Mouse (Mus musculus): ENCODE measurements around the gene Gsap.
"Not testable (repeated sequence)": the region's sequence is repeated elsewhere in the genome, so short reads cannot be mapped to it uniquely, and the experiment has no call there.

Gene Gsap

DNA sequence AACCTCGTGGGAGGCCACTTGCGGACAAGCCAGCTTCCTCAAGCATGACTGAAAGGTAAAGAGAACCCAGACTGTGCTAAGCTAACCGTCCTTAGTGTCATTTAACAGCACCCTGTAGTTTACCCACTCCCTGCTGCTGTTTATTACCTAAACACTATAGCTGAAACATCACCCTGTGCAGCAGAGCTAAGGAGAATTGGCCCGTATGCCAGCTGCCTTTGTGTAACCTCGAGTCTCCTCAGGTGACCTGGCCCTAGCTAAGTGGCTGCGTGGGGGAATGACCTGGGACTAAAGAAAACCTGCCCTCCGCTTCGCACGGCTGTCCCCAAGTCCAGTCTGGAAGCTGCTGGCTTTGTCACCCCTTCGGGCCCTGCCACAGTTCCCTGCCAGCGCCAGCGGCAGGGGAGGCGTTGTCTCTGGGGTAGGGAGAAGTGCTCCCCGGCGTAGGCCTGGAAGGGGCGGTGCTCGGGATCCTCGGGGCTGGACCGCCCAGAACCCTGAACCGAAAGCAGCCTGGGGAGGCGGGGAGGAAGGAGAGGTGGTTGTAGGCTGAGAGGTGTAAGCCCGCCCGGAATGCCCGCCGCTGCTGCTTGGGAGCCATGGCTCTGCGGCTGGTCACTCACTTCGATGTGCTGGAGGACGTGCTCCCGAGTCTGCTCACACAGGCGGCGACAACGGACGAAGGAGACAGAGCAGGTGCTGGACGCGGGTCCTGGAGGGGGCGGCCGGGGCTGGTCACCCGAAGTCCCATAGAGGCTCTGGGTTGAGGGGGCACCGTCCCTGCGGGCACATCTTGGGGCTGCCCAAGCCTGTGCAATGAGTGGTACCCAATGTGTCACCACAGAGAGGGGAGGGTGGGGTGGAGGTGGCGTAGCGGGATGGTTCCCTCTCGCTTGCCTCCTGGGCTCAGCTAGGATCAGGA, at the start of gene Gsap:
Gene Gsap, plus strand, starts transcription at position 492 of the 922 bp plus-strand sequence.
- DNase-seq (ENCODE audit: low read depth), result no peak

- no peak for DNase-seq (ENCODE audit: low read depth)
Observed at GRCm38 (mm10) chr5:21136575-21136974, 49.5 kb upstream of the Gsap start.

GRCm38 (mm10) chr5:21139505-21139904, 46.5 kb upstream of the Gsap start:
- DNase-seq (ENCODE audit: low read depth), result no peak

- DNase-seq (ENCODE audit: low read depth), result not testable (repeated sequence)
Observed at GRCm38 (mm10) chr5:21141133-21141551, 44.9 kb upstream of the Gsap start.

GRCm38 (mm10) chr5:21141626-21142025, 44.4 kb upstream of the Gsap start:
- DNase-seq (ENCODE audit: low read depth), result no peak

GRCm38 (mm10) chr5:21143032-21143431, 43.0 kb upstream of the Gsap start:
- DNase-seq (ENCODE audit: low read depth), result no peak

- DNase-seq (ENCODE audit: low read depth), result peak; percentile 23
Observed at GRCm38 (mm10) chr5:21144506-21145169, 41.4 kb upstream of the Gsap start.

DNA sequence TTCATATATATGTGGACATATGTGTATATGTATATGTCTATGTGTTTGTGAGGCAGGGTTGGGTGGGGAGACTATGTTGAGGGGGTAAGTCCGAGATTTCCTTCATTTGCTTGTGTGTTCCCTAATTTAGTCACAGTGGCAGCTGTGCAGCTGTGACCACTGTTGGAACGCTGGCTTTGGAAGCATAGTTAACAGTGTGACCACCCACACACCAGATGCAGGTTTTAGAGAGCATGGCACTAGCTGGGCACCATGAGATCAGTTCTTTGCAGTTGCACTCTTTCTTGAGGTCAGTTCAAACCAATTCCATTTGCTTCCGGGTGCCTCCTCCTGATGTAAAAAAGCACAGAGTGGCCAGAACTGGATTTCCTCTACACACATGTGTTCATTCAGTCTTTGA, 37.7 kb upstream of the Gsap start:
- no peak for DNase-seq (ENCODE audit: low read depth)

GRCm38 (mm10) chr5:21153672-21154071, 32.4 kb upstream of the Gsap start:
- no peak for DNase-seq (ENCODE audit: low read depth)

- no peak for DNase-seq (ENCODE audit: low read depth)
Observed at GRCm38 (mm10) chr5:21156770-21157169, 29.3 kb upstream of the Gsap start.

DNA sequence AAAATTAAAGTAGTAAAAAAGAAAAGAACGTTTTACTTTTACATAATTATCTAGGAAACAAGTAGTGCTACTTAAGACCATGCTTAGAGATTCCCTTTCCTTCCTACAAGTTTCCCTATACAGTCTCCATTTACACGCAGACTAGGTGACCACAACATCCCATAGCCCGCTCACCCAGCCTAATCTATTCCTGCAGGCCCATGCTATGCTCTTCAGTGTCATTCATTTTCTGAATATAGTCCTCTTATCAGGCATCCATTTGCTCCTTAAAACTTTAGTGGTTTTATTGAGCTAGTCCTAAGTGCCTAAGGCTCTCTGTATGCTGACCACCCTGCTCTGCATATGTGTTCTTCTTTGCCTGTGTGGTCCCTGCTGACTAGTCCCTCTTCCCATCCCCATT, 26.5 kb upstream of the Gsap start:
- DNase-seq (ENCODE audit: low read depth), result no peak

- DNase-seq (ENCODE audit: low read depth), result no peak
Observed at GRCm38 (mm10) chr5:21160781-21161180, 25.3 kb upstream of the Gsap start.

DNA sequence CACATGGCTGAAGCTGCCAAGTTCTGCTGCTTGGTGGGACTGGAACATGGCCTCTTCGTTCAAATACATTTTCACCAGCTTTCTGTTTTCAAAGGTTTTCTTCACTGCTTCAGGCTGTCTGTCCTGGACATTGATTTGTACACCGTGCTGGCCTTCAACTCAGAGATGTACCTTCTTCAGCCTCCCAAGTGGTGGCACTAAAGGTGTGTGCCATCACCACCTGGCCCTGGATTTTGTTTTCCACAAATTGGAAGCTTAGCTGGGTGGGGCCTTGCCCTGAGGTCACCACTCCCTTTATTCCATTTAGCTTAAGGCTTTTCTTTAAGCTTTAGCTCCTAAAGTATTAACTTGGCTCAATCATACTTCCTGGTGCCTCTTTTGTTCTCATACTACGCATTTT, 22.6 kb upstream of the Gsap start:
- no peak for DNase-seq (ENCODE audit: low read depth)

GRCm38 (mm10) chr5:21168689-21169345, 17.2 kb upstream of the Gsap start:
- DNase-seq (ENCODE audit: low read depth), result no peak

- no peak for DNase-seq (ENCODE audit: low read depth)
Observed at GRCm38 (mm10) chr5:21169346-21169745, 16.7 kb upstream of the Gsap start.

GRCm38 (mm10) chr5:21169877-21170276, 16.2 kb upstream of the Gsap start:
- no peak for DNase-seq (ENCODE audit: low read depth)

- DNase-seq (ENCODE audit: low read depth), result no peak
Observed at GRCm38 (mm10) chr5:21170440-21170839, 15.6 kb upstream of the Gsap start.

GRCm38 (mm10) chr5:21170898-21171297, 15.2 kb upstream of the Gsap start:
- DNase-seq (ENCODE audit: low read depth), result no peak

DNA sequence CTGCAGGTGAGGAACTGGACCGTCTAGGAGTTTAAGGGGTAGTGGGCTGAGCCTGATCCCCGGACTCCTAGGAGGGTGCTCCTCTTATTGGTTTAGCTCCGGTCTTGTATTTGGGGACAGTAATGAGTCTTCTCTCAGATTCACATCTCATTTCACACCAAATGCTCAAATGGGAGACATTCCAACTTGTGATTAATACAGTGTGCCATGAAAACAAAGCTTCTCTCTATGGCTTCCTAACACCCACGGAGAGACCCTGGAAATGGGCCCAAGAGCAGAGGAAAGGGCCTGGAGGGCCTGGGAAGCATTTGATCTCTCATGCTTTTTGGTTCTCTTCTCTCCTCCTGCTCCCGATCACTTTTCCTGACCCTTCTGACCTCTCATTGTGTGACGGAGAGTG, 14.7 kb upstream of the Gsap start:
- no peak for DNase-seq (ENCODE audit: low read depth)

DNA sequence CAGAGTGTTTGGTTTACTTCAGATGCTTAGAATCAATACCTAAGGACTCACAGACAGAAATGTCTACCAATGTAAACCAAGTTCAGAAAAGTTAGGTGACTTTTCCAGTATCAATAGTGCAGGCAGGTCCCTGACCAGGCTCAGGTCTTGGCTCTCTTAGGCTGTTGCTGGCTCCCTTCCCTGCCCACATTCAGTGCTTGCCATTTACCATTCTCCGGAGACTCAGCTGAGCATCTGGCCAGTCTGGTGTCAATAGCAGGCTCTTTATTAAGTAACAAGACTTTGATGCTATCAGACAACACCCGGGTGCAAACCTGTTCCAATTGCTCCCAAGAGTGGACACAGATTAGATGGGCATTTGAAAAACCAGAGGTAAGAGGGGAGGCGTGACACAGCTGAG, 13.7 kb upstream of the Gsap start:
- no peak for DNase-seq (ENCODE audit: low read depth)

DNA sequence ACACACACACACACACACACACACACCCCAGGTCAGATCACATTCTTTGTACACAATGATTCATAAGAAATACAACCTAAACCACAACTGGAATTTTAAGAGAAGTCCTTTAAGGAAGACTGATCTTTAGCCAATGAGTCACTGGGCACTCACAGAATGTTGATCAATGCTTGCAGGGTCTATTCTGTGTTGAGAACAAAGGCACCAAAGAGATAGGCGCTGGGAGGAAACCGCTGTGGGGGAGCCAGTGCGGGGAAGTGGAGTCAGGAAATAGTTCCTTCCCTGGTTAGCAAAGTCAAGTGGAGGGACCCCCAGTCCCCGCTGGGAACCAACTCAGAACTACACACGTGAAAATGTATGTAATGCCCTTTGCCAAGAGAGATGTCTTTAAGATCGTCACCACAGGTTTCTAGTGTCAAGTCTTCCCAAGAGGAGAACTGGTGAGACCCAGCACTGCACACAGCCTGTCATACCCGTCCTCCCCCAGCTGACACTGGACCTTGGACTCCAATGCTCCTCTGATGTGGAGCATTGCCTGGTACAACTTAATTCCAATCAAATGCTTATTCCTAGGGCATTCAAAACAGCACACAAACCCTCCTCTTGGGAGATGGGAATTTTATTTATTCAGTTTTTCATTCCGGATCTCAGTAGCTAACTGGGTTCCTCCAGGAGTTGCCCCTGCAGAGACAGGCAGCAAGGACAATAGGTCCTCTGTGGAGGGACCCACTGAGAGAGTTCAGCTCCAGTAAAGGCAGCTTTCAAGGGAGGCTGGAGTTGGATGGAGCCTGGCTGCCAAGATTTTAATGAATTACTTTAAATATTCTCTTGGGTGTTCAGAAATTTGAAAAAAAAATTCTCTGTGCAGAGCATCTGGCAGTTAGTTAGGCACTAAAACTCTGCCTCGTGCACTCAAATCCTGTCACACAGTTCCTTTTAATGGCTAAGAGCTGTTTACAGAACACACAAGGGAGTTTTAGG, 10.6 kb upstream of the Gsap start:
- no peak for DNase-seq (ENCODE audit: low read depth)

DNA sequence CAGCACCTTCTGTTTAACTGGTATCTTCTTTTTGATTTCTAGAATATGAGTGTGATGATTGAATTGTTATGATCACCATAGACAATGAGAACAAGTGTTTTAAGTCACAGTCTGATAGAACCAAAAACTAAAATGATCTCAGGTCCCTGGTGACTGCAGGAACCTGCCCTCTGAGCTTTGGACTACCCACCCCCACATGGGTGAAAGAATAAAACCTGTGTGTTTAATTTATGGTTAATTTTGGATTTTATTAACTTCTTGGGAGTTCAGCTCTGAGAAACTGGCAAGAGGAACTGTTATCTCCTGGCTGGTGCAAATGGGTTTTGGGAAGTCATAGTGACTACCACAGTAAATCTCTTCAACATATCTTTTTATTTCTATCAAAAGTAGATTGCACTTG, 6.6 kb upstream of the Gsap start:
- DNase-seq (ENCODE audit: low read depth), result no peak

Measured in c-Kit-positive CD71-negative TER-119-negative erythroid progenitor cells, embryonic 14.5 days (primary cell).